Mouse (Mus musculus) forelimb bud, embryonic 11.5 days (tissue): ENCODE measurements around the gene Stk32c.

Source experiments
- DNase-seq: peaks from one replicate; pipeline ENCODE4 v3.0.0-alpha.2; 2012; ENCODE audit warnings: low read depth, low spot score

Stk32c gene

DNA sequence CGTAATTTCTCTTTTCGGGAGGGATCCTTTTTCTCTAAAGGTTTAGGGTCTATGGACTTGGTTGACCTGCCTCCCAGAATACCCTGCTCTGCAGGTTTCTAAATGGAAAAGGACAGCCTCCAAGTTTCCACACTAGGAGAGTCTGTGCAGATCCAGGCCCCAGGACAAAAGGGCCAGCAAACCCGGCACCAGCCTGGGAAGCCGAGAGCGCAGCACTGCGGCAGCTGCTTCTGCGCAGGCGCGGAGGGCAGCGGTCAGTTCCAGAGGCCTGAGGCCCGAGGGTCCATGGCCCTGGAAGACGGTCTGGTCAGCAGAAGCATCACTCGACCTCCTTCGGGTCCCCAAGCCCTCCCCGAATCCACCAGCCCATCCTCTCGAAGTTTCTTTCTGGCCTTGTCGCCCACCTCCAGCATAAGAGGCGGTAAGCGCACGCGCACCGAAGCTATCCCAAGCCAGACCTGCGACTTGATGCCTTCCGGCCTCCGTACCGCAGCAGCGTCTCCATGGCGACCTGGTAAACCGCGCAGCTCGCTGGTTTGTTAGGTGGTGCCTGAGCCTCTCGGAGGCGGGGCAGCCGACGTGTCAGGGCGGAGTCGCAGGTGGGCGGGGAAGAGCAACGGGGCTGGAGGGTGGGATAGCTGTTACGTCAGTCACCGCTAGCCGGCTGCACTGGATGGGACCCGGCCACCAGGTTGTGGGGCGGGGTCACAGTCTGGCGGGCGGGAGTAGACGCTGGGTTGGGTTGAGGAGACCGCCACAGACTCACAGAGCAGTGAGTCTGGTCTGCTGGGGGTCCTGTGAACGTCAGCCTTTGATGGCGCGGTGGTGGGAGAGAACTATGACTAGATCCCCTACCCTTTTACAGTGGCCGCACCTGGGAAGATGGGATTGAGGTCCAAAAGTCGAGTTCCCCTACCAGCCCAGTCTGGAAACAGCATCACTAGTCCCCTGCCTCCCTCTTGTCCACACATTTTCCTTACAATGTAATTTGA lies at the start of gene Stk32c, which contains the start of gene Lrrc27:
Gene Stk32c, minus strand, starts transcription at position 554 of the 992 bp plus-strand sequence.
Gene Lrrc27, plus strand, starts transcription at position 235 of the 992 bp plus-strand sequence.
- DNase-seq = peak; percentile 99

DNA sequence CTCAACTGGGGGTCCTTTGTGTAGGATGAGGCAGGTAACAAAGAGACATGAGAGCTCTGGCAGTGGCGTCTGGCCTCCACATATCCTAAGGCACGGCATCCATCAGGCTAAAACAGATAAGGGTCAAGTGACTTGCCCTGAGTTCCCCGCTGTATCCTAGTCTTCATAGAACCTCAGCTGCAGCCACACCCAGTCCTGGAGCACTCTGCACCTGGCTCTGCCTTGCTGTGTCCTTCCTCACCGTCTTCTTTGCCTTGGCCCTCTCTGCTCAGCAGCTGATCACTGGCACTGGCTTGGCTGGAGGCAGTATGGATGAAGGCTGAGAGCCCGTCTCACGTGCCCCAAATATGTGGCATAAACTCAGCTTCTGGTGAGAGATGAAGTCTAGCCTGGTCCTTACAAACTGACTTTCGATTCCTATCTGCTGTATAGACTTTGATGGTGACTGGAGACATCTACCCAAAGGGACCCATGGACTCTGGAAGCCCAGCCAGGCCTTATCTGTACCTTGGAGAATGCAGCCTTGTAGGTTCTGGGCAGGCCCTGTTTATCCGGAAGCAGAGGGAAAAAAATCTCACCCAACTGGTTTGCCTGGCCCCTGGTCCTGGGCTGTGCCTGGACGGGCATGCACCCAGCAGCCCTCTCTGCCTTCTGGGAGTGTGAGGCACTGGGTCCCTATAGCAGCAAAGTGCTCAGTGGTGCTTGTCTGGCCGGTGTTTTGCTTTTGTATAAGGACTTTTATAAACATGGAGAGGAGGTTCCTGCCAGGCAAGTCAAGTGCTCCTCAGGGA lies 44.8 kb upstream of the Stk32c start:
- peak; percentile 19 for DNase-seq

DNA sequence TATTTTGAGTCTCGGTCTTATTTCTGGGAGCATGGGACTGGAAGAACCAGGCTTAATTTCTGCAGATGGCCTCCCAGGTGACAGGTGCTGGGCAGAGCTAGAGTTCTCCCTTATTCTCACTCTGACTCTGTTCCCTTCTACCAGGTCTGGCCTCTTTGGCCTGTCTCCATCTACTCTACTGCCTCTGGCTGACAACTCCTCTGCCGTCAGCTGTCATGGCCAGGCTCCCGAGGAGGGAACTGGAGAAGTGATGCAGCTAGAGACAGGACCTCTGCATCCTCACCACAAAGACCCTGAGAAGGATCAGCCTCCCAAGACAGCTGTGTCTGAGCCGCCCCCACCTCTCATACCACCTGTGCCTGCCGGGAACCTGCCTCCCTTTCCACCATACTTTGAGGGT lies 41.5 kb upstream of the Stk32c start:
- DNase-seq = no peak

DNA sequence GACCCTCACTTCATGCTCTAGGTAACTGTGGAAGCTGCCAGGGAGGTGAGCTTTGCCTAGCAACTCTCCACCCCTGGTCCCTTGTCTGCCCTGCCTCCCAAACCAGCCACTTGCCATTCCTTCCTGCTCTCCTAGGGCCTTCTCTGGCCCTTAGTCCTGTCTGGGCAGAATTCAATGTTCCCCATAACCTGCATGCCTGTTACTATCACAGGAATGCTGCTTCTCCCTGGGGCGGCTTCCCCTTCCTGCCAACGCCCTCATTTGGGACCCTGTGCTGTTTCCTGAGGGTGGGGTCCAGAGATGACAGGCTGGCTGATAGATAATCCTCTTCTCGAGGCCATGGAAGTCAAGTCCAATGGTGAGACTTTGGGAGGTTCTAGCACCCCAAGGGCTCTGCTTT lies 40.4 kb upstream of the Stk32c start:
- DNase-seq = no peak

DNA sequence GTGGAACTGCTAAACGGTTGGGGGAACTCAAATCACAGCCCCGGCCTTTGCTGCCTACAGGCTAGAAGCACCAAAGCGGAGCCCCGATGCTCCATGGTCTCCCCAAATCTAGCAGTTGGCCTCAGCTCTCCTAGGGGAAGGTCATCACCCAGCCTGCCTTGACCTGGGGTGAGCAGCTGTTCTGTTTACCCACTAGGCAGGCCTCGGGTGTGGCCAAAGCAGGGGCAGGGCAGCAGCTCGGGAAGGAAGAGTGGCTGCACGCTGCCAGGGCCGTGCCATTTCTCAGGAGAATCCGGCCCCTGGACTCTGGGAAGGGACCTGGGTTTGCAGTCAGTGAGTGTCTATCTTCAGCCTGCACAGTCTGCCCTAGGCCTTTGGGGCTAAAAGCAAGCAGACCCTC lies 39.9 kb upstream of the Stk32c start:
- no peak for DNase-seq

DNA sequence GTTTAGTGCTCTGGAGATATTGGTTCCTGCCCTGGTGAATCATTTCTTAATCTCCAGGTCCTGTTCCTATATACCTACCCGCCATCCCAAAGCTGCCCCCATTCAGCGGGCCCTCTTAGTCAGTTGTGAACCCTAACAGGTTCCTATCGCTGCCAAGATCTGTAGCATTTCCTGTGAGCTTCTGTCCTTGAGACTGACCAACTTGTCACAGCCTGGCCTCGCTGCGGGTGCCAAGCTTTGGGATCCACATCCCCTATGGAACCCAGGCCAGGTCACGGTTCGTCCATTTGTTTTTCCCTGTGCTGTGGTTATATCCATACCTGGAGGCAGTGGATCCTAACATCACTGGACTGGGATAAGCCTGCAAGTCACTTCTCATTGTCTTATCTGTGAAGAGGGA lies 39.5 kb upstream of the Stk32c start:
- DNase-seq = no peak

DNA sequence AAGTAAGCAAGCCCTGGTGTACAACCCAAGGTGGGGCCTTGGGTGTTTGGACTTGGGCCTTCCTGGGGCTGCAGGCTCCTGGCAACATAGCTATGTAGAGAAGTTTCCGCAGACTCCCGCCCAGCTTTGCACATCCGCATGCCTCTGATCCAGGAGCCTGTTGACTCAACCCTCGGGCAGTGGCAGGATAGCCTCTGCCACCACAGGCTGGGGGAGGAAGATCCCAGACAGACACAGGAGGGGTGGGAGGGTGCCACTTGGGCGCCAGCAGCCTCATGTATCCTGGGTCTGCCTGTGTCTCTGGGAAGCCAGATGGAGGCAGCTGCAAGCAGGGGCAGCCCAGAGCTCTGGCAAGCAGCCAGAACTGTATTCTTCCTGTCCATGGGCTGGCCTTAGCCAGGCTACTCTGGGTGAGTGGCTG lies 38.8 kb upstream of the Stk32c start:
- peak; percentile 11 for DNase-seq

DNA sequence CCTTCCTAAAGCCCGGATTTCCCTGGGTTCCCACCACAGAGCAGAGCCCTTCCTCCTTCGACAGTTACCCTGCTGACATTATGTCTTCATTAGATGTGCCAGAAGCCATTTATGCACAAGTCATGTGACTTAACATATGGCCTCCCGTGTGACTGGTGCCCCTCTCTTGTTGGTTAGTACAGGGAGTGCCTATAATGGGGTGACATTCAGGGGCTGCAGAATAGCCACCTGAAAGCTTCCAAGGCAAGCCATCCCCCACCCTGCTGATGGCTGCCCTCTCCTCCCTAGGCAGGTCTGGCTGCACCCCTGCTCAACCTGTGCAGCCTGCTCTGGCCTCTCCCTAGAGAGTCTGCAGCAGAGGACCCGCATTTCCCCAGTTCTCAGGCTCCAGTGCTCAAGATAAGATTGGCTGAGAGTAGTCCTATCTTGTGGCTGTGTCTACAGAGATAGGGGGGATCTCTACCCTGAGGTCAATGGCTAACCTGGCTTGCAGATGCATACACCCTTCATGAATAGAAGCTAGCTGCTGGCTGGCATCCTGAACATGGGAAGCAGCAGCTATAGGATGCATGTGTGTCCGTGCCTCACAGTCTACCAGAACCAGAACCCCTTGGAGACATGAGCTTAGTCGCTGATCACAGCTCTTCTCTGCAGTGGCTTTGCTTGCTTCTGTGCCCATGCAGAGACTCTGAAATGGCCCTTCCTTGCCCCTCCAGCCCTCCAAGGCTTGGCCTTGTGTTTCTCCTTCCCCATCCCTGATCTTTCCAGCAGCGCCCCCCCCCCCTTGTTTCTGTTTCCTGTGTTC lies 36.5 kb upstream of the Stk32c start:
- no peak for DNase-seq

DNA sequence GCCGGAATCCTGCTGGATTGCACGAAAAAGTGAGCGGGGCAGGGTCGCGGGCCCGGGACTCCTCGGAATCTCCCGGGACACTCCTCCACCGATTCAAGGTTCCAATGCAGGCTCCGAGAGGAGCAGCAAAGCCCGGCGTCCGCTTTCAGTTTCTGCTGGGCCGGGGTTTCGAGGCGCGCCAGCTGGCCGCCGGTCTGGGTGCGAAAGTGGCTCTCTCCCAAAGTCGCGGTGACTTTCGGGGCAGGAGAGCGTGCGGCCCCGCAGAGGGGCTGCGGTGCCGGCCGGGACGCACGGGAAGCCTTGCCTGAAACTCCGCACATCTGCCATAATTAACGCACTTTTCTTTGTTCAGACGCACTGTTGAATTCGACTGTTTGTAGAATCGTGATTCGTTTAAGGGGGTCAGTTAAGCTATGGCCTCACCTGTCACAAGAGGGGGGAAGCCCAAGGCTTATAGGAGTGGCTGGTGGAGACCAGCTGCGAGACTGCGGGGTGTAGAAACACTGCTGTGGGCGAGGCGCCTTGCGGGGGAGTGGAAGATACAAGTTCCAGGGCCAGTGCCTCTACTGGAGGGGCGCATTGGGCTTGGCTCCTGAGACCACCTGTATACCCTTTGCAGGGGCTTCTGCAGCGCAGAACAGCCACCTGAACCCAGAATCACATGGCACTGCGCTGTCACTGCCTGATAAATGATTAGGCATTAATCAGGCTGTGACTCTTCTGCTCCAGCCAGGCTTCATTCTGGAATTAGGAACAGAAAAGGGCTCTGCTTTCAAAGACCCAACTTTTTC lies 35.7 kb upstream of the Stk32c start:
- peak; percentile 14 for DNase-seq

DNA sequence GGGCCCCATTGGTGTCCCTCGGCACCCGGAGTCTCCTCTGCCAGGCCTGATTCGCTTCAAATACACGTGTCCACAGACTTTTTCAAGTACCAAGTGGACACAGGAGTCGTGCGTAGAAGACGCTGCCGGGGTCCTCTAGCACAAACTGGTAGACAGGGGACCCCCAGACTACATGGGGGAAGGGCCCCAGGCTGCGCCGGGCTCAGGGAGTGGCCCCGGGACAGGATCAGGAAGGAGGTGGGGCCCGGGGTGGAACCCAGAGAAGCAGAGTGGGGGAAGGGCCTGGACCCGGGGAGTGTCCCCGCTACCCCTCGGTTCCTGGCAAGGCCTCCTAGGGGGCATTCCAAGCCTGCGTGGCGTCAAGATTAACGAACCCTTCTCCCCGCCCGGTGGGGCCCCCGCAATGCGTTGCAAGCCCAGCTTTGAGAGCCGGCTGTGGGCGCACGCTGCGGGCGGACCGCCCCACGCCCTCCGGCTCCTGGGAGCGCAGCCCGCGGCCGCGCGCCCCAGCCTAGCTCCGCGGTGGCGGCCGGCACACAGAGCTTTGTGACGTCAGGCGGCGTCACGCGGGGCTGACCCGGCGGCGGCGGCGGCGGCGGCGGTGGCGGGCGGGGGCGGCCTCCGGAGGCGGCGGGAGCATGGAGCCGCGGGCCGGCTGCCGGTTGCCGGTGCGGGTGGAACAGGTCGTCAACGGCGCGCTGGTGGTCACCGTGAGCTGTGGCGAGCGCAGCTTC lies 34.9 kb upstream of the Stk32c start, which contains the start of gene Pwwp2b:
Gene Pwwp2b, plus strand, starts transcription at position 602 of the 734 bp plus-strand sequence.
- peak; percentile 51 for DNase-seq

DNA sequence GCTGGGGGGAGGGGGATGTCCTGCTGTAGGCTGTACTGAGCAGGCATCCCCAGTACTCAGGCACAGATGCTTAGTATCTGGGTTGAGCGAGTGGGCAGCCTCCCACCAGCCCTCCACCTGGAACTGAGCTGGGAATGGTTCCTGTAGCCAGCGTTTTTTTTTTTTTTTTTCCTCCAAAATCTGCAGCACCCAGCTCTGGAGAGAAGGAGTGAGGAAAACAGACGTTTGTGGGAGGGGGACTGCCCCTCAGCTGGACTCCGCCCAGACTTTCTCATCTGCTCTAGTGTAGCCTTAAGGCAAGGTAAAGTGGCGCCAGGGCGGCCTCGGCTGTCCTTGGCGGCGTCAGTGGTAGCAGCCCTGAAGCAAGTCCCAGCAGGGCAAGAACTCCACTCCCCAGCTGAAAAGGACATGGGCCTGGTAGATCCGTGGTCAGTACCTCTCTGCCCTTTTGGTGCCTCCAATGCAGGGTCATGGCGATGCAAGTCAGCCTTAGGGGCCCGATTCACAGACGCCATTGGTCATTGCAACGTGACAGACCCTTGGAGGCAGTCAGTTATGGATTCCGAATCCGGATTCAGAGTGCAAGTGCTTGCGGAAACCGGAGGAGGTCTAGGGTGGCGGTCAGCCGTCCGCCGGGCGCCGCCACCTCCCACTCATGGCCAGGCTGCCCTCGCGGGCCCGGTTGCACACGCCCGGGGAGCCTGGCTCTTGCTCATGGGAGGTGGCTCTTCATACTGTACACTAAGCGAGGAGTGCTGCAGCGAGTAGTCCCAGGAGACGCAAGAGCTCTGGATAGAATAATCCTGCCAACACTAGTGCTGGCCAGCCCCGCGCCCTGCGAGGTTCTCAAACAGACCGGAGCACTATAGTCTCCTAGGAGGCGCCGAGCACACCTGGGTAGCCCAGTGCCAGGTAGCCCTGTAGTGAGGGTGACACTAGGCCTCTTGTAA lies 34.1 kb upstream of the Stk32c start:
- peak; percentile 21 for DNase-seq

DNA sequence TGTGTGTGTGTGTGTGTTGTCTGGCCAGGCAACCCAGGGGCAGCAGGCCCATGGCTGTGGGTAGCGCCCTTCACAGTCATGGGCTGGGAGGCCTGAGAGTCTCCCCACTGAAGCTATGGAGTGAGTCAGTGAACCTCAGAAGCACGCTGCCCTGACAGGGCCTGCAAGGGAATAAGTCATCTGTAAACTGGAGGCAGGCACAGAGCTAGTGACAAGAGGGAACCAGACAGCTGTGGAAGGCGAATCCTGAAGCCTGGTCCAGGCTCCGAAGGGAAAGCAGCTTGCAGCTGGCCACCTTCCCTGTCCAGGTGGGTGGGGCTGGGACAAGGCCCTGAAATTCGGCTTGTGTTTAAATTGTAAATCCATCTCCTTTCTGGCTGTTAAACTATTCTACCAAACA lies 33.0 kb upstream of the Stk32c start:
- no peak for DNase-seq

DNA sequence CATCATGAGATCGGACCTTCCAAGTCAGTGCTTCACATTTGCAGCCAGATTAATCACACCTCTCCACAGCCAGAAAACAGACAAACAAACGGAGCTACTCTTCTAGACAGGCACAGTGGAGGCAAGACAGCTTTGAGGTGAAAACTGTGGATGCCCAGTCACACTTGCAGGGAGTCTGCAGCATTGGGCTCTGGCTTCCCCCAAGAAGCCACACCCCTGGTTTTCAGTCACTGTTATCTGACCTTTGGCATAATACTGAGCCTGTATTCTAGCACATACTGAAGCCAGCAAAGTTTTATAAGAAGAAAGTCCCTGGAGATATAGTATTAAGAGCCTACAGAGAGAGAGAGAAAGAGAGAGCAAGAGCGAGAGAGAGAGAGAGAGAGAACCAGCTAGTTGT lies 26.3 kb upstream of the Stk32c start:
- no peak for DNase-seq

DNA sequence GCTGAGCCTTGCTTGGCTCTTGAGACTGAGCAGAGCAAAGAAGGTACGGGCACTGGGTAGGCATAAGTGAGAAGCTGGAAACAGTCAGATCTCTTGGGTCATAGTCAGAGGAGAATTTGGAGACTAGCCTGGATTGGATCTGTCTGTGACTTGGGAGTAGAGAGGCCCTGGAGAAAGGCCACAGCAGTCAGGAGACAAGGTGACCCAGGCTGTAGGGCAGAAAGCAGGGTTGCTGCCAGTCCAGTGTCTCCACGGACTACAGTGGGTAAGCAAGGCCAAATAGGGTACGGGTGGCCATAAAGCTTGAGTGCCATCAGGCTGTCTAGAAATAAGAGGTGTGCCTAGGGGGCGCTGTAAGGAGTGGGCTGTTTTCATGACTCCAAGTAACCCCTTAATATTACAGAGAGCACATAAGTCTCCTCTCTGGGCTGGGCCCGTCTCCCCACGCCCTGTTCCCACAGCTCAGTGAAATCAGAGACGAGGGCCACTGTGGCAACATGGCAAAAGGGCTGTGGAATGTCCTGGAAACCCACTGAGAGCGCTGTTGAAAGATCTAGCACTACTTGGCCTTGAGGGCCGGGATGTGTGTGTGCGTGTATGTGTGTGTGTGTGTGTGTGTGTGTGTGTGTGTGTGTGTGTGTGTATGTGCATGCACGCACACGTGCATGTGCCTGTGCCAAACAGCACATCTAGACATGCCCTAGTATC lies 22.7 kb upstream of the Stk32c start:
- no peak for DNase-seq

DNA sequence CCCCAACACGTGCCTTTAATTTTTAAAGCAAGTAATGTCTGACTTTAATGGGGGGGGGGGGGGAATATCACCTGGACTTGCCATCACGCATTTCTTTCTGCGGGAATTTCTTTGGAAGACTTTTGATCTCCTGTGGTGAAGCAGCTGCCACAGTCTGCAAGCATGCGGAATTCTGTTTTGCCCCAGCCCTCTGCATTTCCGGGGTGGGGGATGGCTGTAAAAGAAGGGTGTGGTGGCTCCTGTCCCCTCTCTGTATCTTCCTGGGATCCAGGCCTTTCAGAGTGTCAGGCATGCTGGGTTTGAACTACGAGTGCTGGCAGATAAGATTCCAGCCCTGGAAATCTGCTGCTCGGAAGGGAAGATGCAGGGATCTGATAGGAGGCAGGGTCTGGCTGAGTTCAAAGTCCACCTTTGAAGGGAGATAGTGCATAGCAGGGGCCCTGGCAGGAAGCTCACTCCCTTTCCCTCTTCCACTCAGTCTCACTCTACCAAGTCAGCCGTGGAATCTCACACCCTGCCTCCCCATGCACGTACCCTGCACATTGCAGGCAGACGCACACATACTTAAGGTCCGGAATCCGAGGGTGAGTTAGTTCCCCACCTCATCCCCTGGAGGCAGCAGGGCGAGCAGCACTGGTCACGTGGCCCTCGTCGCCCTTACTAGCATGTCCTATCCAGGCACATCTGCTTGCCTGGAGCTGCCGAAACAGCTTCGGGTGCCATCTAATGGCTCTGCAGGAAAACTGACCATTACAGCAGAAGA lies 21.5 kb upstream of the Stk32c start:
- peak; percentile 81 for DNase-seq

DNA sequence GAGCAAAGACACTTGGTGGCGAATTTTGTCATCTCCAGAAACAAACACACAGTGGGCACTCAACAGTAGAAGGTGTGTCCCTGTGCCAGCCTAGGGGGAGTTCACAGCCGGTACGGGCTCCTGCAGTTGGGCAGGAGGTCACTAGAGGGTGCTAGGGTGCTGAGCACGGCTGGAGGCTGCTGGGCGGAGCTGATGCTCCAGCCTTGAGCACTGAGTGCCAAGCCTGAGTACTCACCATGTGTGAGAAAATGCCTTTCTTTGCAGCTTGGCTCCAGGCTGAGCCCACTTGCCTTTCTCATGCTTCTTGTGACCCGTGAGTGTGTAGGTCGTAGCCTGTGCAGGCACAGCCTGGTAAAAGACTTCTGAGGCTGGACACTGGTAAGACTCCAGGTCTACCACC lies 20.6 kb upstream of the Stk32c start:
- DNase-seq = peak; percentile 89

DNA sequence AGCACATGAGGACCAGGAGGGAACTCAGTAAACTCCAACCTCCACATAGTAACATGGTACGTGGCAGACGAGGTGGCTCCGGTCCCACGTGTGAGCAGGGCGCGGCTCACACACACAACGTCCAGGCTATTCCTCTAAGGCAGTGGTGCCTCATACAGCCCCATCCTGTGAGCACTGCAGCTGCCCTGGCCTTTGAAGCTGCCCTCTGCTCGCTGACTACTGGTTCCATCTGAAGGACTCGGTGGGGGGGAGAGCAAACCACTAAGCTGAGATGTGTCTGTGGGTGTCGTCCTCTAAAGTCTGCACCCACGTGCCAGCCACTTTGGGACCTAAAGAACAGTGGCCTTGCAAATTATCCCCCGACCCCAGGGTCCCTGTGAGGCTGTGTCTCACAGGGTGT lies 17.1 kb upstream of the Stk32c start:
- no peak for DNase-seq
